Mouse (Mus musculus) thymus, postnatal 36 days (tissue): Measurements from ENCODE around the gene Tbl1x.
"Not testable (repeated sequence)": the region's sequence is repeated elsewhere in the genome, so short reads cannot be mapped to it uniquely, and the experiment has no call there.

ENCODE experiments used
- DNase-seq, 2 experiments: peaks; one replicate each; pipeline ENCODE4 v3.0.0; 2022; ENCODE audit warnings: mixed read lengths in 2 of 2

Tbl1x gene

DNA sequence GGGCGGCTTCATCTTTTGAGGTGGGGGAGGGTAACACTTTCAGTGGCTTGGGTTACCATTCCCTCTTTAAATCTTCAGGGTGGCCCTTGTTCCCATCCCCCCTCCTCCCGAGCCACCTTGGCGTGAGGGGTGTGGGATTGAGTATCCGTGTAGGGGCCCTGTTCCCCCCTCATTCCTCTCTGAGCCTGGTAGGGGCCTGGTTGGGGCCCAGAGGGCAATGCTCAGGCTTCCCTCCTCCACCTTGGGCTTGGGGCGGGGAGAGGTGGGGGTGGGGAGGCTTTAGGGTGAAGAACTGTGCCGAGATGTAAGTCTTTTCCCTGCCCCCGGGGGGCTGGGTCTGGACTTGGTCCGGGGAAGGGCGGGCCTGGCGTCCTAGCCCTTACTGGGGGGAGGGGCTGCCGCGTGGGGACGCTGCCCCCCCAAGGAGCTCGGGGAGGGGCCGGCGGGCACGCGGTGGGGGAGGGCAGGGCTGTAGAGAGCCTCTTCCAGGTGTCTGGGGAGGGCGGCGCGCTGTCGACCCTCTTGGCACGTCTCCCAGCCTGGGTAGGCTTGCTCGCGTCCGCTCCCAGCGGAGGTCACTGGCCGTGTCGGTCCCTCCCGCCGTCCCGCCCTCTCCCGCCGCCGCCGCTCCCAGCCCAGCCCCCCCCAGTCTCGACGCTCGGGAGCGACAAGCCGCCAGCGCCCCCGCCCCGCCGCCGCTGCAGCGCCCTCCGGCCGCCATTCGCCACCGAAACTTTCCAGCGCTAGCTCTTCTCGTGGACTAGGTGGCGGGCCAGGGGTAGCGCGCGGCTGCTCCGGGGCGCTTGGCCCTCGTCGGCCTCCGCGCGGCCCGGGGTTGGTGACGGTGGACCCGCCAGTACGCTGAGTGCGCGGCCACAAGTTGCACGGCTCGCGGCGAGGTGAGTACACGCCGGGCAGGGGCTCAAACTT is at the start of gene Tbl1x:
Gene Tbl1x, plus strand, starts transcription at position 643 of the 930 bp plus-strand sequence.
- peak; percentile 64 to 77 for DNase-seq

DNA sequence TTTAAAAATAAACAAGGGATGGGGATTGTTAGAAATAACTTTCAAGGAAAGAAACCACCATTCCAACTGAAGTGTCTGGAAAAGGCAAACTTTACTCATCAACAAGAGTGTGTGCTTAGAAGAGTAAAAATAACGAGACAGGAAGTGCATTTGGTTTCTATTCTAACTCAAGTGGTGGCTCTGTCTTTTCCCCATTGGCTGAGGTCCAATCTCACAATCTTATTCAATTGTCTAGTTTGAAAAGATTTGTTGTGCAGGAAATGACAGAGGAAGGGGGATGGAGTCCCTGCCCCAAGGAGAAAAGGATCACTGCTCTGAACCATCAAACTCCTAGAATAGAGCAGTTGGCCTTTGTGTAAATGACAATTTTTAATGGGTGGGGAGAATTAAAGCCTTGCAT is 41.6 kb upstream of the Tbl1x start:
- no peak for DNase-seq

DNA sequence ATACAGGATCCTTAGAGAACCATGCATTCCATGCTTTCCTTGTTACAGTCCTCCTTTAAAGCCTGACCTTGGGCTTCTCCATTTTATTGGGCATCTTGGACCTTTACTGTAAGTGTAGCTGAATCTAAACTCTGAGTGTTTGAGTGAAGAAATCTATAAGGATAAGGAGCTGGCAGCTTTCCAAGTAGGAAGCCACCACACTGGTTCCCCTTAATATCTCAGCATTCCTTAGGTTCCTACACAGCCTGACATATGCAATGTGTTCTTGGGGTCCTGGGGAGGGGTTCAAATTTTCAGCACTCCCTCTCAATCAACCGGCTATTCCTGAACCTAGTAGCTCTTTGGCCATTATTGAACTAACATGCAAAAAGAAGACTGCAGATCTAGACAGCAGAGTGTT is 38.0 kb upstream of the Tbl1x start:
- DNase-seq, result no peak

DNA sequence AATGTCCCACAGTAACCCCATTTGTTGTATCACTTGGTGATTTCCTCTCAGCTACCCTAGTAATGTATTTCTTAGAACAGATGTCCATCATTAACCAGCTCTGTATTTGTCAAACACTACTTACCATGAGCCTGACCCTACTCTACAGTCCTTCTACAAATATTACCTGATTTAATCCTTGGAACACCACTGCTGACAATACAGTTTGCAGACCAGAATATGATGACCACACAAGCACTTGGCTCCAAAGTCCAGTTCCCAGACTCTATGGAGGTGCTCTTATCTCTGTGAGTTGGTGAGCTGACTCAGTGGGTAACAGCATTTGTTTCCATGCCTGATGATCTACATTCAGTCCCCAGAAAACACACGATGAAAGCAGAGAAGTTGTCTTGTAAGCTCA is 37.3 kb upstream of the Tbl1x start:
- no peak for DNase-seq

DNA sequence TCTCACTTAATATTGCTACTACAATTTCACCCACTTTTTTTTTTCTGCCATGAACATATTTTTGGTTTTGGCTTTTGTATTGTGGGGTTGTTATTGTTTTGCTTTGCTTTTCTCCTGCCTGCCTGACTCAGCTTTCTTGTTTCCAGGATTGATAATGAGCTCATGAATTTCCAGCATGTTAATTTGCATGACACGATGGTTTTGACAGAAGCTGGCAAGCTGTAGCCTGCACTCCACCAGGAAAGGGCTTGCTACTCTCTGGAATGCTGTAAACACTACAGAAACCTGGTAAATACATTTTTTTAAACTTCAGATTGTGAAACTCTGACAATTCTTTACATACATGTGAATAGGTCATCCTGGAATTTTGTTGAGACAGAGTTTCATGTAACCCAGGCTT is 36.3 kb upstream of the Tbl1x start:
- DNase-seq, result no peak

DNA sequence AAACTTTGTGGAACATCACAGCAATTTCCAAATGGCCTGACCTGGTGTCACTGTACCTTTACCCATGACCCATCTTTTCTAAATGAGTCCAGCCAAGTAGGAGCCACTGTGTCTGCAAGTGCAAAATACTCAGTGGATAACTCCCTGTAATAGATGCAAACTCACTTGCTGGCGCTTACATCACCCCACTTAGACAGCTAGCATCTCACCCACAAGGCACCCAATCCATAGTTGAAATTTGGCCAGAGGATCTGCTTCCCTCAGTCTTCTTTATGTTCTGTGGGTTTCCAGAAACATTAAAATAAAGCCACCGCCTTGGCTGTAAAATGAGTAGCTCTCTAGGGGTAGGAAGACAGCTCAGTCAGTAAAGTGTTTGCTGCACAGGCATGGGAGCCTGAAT is 33.3 kb upstream of the Tbl1x start:
- no peak for DNase-seq

DNA sequence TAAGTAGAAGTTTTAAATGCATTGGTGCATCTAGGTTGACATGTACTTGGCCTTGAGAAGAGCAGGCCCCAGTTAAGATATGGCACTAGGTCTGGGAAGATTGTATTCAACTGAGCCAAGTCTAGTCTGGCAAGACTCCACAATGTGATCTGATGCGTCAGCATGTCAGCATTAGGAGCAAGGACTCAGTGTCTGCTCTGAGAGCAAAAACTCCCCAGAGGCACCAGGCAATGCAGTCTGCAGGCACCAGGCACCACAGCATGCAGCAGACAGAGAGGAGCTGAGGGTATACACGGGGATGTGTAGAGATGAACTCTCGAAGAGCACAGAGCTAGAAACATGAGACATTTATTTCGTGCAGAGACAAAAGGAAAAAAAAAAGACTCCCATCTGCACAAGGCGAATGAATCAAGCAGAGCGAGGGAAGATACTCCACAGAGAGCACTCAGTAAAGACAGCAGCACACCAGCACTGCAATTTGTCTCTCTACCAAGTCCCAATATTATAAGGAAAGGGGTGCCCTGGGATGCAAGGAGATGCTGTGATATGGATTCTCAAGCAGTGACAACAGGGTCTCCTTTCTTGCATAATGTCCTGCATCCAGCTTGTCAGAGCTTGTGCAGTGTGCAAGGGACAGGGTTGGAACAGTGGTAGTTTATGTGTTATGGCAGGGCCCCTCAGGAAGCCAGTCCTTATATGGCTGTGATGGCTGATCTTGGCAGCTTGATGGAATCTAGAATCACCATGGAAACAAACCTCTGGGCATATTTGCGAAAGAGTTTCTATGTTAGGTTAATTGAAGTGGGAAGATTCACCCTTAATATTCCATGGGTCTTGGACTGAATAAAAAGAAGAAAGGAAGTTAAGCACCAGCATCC is 22.7 kb upstream of the Tbl1x start:
- no peak for DNase-seq

DNA sequence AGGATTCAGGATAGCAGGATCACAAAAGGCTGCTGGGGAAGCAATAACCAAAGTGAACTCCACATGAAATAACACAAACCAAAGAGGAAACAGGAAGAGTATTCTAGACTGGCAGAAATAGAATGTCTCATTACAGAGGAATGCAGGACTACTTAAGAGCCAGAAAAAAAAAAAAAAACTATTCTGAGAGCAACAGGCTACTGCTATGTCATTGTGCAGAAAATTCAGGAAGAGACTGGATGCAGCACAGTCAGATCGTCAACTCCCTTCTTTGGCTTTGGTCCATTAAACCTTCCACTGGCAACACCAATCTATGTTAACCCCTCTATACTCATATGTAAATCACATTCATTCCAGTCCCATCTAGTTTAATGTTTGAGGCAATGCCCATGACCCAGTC is 20.7 kb upstream of the Tbl1x start:
- DNase-seq, result no peak

DNA sequence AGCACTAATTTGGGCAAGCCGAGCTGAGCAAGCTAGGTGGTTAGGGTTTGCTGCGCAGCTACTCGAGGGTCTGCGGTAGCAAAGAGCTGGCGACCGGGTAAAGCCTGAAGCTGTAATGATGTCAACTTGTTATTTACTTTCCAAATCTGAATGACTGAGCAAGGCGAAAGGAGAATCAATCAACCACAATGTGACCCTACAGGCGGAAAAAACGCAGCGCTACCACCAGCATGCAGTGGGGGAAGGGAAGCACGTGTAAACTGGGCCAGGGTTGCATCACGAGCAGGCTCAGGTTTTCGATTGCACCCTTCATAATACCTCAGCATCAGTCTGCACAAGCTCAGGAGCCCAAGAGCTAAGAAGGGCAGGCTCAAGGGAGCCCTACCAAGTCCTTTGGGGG is 1.7 kb upstream of the Tbl1x start:
- DNase-seq, result peak; percentile 76 to 83

DNA sequence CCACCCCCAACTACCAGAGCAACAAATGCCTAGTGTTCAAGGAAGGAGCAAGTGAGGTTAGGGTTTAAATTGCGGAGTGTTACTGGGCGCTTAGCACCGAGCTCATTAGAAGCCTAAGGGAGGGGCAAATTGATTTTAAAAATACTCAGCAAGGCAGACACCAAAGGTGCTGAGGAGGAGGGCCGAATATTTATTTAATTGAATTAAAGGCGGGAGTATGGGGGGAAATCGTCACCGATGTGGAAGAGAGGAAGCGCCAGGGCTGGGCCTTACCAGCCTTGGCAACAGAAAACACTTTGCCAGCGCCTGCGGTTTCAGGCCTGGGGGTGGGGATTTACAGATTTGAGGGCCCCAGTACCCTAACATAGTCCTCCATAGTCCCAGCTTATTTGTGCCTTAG is 1.0 kb upstream of the Tbl1x start:
- peak; percentile 42 to 53 for DNase-seq

DNA sequence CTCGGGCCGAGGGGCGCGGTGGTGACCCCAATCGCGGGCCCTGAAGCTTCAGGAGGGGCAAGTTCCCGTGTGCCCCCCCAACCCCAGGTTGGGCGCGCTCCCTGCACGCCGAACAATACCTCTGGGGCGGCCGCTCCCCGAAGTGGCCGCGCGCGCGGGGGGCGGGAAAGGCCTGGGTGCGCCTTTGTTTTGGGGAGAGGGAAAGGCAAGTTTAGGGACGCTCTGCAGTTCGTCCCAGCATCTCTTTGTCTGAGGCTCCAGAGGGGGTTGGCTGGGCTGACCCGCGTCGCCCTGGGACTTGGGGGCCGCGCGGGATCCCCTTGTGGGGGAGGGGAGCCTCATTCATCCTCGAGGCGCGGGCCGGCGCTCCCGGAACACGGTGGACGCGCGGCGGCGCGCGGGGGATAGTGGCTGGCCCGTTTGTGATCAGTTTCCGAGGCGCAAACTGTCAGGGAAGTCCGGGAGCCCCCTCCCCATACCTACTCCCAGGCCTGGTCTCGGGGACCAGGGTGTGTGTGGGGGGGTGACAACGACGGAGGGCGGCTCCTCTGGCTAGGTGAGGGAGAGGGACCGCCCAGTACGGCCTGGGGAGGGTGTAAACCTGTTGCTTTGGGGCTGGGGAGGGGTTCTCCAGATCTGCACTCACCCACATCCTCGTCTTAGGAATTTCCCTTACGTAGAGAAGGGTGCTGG is 634 bp downstream of the Tbl1x start:
- peak; percentile 52 to 59 for DNase-seq

DNA sequence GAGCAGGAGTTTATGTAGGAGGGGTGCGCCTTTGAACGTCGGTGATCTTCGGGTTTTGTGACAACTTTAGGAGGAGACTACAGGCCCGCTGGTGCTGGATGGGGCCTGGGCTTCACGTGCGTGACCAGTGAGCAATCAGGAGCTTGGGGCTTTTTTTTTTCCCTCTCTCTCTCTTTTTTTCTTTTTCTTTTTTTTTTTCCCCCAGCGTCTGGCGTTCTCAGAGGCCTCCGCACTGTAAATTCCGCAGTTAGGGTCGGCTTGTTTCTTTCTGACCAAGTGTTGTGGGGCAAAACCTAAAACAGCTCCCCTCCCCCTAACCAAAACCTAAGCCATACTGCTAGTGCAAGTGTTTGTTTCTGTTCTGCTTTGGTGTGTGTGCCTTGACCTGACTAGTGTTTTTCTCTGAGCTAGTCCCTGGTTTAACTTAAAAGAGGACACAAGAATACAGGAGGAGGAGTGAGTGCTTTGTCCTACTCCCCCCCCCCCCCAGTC is 1.2 kb downstream of the Tbl1x start:
- DNase-seq, result no peak

DNA sequence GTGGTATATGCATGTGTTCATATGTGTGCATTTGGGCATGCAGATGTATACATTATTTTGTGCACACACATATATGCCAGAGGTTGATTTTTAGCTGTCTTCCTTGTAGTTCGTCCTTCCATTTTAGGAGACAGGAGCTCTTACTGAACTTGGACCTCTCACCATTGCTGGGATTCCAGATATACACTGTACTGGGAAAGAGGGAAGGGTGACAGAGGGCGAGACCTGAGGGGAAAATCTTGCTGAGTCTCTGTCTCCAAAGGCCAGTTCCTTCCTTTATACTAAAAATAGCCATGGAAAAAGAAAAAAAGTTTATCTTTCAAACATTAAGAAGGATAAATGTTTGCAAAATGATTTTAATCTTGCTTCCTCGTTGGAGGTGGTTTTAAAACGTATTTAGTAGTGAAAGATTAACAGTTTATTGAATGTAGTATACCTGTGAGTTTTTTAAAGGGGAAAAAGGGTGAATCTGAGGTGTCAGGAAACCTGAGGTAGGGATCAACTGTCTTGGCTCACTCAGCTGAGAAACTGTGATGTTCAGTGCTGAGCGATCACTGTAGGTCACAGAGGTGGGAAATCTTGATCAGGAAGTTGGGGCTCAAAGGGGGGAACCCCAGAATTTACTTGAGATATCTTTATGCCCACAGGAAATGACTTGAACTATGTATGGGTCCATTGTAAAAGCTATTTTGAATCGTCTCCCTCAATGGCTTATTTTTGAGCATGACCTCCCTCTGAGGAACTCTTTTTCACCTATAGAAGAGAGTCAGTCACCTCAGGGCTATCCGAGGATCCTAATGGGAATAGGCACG is 6.7 kb downstream of the Tbl1x start:
- DNase-seq, result no peak

DNA sequence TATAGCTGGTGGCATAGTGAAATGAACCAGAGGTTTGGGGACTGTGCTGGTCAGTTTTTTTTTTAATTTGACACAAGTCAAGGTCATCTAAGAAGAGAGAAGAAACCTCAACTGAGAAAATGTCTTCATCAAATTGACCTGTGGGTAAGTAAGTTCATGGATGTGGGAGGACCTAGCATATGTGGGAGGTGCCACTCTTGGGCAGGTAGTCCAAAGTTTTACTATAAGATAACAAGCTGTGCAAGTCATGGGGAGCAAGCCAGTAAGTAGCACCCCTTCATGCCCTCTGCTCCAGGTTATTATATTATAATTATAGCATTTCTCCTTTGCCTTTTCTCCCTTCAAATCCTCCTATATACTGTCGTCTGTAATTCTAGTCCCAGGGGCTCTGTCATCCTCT is 8.1 kb downstream of the Tbl1x start:
- no peak for DNase-seq

DNA sequence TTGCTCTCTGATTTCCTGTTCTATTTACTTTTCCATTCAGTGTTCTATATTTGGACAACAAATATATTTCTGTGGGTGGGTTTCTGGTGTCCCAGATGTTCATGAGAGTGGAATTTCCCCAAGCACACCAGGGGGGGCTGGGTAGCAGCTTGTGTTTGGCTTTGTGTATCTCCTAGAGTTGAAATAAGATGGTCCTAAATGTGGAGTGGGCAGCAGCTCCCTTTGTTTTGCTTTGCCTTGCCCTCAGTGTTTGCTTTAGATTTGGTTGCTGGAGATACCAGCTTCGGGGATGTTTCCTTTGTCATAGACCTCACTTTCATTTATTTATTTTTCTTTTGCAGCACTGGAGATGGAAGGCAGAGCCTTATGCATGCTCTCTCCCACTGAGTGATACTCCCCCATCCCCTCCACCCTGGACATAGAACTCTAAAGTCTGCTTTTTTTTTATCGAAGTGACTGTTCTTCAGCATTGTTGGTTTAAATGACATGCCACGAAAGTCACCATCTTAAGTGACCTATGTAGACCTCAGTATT is 12.1 kb downstream of the Tbl1x start:
- peak in 1 of 2 experiments; percentile 22 for DNase-seq

DNA sequence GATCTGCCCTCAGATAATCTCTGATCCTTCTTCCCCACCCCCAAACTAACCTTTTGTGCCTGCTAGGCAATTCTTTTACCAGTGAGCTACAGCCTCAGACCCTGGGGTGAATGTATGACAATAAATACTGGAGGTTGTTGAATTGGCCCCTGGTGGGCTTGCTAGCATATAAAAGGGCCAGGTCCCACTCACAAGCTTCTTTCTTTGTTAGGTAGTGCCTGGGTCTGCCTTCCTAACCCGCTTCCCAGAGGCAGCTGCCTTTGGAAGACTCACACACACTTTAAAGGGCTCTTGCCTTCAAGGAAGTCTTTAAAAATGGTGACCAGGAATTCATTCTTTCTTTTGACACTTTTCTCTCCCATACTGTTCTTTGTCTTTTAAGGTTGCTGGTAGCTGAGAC is 14.4 kb downstream of the Tbl1x start:
- DNase-seq, result no peak

DNA sequence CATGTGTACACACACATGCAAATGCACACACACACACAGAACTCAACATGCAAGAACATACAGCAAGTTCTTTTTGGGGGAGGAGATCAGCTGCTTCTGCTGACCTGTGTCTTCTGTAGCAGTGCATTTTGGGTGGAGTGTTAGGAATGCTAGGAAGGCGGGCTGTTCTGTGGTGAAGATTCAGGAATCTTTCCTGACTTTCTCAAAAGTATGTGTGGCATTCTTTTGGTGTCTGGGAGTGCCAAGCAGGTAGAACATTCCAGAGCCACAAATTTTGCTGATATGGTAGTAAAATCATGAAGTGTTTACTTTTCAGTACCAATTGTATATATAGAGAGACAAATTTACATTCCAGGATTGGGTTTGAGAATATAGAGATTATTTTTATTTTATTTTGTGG is 17.6 kb downstream of the Tbl1x start:
- no peak for DNase-seq

DNA sequence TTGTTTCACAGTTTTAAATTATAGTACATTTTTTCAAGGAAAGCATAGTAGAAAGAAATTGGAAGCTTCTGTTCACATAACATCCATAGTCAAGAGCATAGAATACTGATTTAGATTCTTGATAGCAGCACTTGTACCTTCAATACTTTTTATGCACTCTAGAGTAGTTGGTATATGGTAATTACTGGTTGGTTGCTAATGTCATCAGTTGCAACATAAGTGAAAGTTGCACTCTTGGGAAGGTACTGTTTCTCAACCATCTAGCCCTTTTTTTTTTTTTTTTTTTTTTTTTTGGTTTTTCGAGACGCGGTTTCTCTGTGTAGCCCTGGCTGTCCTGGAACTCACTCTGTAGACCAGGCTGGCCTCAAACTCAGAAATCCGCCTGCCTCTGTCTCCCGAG is 20.2 kb downstream of the Tbl1x start:
- DNase-seq, result no peak

DNA sequence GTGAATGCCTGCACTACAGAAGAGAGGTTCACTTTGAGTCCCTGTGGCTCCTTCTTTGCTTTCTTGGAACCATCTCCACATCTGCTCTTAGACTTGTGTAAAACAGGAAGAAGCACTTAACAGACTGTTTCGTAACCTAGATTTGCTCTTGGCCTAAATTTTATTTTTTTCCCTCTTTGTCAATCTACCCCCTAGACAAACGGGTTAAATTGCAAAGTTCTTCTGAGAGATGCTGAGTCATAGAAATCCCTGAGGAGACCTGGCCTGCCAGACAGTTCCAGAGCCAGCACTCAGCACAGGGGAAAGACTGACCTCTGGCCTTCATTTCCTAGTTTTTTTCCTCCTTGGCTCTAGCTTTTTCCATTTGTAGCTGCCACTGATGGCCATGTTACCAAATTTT is 23.1 kb downstream of the Tbl1x start:
- DNase-seq, result no peak

DNA sequence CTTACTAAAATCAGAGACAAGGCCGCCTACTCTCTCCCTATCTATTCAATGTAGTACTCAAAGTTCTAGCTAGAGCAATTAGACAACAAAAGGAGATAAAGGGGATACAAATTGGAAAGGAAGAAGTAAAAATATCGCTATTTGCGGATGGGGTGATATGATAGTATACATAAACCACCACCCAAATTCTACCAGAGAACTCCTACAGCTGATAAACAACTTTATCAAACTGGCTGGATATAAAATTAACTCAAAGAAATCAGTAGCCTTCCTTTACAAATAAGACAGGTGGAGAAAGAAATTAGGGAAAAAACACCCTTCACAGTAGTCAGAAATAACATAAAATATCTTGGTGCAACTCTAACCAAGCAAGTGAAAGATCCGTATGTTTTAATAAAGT is 29.0 kb downstream of the Tbl1x start:
- not testable (repeated sequence) for DNase-seq

DNA sequence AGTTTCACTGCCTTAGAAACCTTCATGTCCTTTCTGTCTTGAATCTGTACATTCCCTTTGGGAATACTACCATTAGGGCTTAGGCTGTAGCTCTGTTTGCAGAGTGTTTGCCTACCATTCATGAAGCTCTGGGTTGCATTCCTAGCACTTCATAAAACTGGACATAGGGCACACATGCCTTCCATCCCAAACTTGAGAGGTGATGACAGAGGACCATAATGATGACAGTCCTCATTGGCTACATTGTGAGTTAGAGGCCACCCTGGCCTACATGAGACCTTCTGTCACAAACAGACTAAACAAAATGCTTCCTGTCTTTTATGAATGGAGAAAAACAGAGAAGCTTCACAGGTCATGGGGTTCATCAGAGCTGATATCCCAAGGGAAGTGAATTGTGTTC is 33.2 kb downstream of the Tbl1x start:
- DNase-seq, result no peak

DNA sequence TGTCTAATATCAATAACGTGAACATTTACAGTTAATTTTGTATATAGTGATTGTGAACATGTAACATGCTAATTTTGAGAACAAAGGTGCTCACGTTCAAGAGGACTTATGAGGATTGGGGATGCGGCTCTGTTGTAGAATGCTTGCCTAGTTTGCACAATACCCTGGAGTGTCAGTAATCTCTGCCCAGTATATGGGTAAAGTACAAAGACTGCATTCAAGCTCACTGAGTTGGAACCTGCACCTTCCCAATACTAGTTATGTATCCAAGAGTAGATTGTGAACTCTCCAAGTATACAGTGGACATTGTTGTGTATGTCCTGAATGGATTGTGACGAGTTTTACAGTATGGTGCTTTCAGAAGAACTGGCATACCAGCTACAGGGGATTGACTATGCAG is 33.7 kb downstream of the Tbl1x start:
- no peak for DNase-seq
